Mouse (Mus musculus) small intestine, adult 2 months (tissue): ENCODE measurements around the gene Cd300lb.

Source experiments
- CTCF ChIP-seq: fragments of 200-500 bp; IDR thresholded peaks from 2 replicates; pipeline ENCODE4 v1.5.1; 2012; ENCODE audit warnings: low read depth, mild to moderate bottlenecking, control low read depth, inconsistent platforms, low read length, moderate library complexity, mixed read lengths; ENCODE audit not compliant: insufficient replicate concordance, insufficient read length; ENCODE audit errors: extremely low read depth
- POLR2A ChIP-seq: fragments of 200-500 bp; IDR thresholded peaks from 2 replicates; pipeline ENCODE4 v1.6.1; 2012; ENCODE audit warnings: low read depth, mild to moderate bottlenecking, control low read depth, inconsistent platforms, low read length, moderate library complexity

GRCm38 (mm10) chr11:114873022-114873817 is 61.0 kb downstream of the Cd300lb start:
- TF ChIP-seq POLR2A (no peak), CTCF (no peak)
